Mouse (Mus musculus): ENCODE measurements around the gene Rpp25l.
"Not testable (repeated sequence)": the region's sequence is repeated elsewhere in the genome, so short reads cannot be mapped to it uniquely, and the experiment has no call there.

Gene Rpp25l

DNA sequence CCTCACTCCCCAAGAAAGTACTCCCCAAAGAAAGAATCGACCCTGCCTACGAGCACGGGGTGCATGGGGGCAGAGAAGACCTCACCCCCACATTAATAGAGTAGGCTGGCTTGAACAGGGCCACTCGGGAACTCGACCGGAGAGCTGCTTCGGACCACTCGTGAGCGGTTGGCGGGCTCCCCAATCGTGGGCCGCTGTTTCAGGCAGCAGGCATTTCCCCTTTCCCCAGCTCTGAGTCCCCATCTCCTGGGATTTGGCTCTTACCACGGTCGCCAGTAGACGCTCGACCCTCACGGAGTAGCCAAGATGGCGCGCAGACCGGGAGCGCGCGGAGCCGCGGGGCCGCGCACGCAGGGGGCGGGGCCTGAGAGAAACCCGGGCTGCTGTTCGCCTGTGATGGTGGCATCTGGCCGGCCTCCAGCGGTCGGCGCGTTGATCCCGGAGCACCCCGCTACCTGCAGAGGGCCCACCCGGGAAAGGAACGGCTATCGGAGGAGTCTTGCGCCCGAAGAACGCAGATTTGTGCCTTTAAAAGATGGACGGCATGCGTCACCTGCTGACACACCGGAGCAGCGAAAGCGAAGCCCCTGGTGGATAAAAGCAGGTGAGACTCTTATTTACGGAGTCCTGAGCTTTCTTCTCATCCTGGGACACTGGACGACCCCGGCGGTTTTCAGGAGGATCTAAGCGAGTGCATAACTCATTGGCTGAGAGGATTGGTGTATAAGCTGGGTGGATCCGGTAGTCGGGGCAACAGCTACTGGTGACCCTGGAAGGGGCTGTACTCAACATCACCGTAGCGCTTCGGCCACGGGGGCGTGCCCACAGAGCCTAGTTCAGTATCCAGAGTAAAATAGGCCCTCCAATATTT, at the start of gene Rpp25l:
Gene Rpp25l, minus strand, starts transcription at position 338 of the 871 bp plus-strand sequence.
- DNase-seq (ENCODE audit: low spot score in 2 of 2): peak in 1 of 2 experiments; percentile 78

DNA sequence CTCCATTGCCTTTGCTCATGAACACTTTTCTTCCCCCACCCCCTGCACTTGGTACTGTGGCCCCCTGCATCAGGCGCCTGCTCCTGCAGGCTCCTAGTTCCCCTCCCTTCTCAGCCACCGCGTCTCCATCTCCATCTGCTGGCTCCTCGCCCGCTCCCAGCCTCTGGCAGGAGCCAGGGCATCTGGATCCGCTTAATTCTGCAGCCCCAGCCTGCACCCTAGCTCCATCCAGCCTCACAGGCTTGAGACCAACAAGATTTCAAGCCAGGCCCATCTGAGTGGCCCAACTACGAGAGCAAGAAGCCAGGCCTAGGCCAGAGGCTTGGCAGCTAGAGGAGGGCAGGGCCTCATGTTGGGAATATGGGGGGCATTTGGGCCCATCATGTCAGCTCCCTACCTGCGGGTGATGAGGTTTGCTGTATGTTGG, 49.4 kb upstream of the Rpp25l start:
- not testable (repeated sequence) for DNase-seq (ENCODE audit: low spot score in 2 of 2)

DNA sequence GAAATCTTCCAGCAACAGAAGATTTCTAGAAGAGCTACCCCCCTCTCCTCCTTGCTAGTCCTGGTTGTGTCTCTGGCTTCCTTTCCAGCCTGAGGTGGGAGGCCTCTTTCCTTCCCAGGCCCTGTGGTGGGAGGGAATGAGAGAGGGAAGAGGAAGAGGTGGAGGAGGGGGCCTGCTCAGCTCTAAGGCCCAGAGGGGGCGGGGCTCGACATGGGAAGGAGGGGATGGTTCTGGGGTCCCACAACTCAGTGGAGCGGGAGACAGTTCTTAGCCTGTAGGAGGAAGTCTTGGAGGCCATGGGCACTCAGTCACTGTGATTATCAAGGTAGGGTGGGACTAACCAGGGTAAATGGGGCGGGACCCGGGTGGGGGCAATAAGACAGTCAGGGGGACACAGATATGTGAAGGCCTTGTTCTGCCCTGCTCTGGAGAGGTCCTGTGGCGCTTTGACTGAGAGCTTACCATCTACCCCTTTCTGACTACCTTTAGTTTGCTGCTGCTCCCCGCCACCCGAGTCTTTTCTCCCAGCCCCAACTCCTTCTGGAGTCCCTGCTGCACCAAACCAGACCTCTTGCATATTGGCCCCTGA, 48.9 kb upstream of the Rpp25l start:
- no peak for DNase-seq (ENCODE audit: low spot score in 2 of 2)

DNA sequence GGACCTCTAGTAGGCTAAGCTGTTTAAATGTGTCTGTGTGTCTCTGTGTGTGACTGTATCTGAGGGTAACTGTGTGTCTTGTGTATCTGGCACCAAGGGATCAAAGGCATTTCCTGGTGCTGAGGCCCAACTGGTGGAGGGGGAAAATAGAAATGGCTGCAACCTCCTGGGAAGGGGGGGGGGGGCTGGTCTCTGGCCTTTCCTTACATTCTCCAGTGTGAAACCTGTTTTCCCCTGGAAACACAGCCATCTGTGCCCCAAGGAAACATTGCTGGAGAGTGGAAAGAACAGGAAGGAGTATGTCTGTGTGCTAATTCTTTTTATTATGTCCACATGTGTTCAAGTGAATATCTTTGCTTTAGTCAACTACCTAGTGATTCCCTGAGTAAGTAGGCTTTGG, 48.3 kb upstream of the Rpp25l start:
- no peak for DNase-seq (ENCODE audit: low spot score in 2 of 2)

DNA sequence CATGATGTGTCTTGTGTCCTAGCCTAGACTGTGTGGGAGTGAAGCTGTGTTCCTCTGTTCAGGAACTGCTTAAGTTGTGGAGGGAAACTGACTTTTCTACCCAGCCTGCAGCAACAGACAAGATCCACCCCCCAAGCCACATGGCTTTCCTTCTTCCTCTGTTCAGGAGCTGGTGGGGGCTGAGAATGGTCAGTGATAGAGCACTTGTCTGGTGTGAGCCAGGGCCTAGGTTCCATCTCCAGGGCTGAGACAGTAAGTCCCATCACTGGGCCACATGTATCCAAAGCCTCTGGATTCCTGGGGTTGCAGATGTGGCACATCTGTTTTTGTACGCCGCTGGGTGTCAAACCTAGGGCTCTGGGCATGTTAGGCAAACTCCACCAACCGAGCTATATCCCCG, 47.6 kb upstream of the Rpp25l start:
- DNase-seq (ENCODE audit: low spot score in 2 of 2): no peak

DNA sequence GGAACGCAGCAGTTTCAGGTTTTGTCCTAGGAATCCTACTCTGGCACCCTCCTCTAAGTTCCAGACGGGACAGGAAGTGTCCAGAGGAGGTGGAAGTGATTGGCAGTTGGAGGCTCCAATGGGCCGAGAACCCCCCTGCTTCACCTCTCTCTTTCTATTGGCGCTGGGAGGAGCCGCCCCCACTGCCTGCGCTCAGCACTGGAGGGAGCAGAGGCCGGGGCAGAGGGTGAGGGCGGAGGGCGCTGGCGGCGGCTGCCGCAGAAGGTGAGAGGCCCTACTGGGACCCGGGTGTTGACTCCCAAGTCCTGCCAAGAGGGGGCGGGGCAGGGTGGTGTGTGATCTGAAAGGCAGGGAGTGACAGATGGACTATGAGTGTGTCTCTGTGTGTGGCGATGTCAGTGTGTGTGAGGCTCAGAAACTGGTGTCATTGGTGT, 47.0 kb upstream of the Rpp25l start:
- peak in 1 of 2 experiments; percentile 78 for DNase-seq (ENCODE audit: low spot score in 2 of 2)

DNA sequence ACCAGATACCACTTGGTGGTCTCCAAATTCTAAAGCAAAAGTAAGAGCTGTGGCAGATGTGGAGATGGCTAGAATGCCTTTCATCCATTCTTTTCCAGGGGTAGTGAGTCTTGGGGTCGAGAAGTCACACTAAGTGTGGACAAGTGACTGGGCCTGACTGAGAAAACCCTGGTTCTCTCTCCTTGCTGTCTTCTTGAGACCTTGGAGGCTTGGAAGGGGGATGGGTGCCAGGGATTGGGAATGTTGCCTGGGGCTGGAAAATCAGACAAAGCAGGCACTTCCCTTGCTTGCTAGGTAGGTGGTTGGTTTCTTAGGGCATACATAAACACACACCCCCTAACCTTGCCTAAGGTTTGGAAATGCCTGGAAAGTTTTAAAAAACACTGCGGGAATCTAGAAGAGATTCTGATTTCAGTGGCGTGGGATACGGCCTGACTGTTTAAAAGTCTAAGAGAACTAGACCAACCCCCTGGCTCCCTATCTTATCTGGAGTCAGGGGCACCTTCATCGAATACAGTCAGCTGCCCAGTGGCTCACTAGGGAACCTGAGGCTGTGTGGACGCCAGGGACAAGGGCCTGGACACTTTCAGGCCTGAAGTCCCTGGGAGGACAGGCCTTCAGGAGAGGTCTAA, 46.4 kb upstream of the Rpp25l start:
- no peak for DNase-seq (ENCODE audit: low spot score in 2 of 2)

DNA sequence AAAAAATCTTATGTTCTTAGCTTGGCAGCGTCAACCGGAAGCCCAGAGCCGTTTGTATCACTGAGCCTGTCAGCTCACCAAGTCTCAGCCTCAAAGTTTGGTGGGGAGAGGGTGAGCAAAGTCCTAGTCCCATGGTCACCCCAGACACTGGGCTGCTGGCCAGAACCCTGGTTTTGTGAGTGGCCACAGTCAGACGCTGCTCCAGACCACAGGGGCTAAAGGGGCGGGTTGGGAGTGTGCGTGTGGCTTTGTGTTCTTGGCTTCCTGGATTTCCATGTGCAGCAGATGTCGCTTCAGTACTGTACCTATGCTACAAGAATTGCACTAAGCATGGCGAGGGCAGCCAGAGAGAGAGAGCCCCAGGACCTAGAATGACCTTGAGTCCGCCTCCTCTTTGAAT, 45.9 kb upstream of the Rpp25l start:
- DNase-seq (ENCODE audit: low spot score in 2 of 2): no peak

DNA sequence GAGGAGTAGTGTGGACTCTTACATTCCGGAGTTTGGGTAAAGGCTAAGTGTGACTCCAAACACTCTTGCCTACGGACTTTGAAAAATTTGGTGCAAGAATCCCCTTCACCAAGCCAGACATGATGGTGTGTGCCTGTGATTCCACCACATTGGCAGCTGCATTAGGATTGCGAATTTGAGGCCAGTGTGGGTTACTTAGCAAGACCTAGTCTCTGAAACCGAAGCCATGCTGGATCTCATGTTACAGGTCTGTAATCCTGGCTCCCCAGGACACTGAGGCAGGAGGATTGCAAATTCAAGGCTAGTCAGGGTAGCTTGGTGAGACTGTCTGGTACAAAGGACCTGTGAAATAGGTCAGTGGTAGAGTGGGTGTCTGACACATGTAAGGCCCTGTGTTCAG, 45.4 kb upstream of the Rpp25l start:
- no peak for DNase-seq (ENCODE audit: low spot score in 2 of 2)

DNA sequence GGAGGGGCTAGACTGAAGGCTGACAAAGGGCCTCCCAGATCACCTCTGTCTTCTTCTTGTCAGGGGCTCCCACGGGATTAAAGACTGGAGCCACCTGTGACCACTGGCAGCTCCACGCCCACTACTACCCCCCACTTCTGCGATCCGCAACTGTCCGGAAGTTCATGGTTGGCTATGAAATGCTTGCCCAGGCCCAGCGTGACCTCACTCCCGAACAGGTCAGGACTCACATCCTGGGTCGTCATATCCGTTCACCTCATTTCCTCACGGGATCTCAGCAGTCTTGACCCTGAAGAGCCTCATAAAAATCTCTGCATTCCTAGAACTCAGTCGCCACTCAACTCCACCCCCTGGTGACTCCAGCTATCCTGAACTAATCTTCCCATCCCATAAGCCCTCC, 44.7 kb upstream of the Rpp25l start:
- no peak for DNase-seq (ENCODE audit: low spot score in 2 of 2)

DNA sequence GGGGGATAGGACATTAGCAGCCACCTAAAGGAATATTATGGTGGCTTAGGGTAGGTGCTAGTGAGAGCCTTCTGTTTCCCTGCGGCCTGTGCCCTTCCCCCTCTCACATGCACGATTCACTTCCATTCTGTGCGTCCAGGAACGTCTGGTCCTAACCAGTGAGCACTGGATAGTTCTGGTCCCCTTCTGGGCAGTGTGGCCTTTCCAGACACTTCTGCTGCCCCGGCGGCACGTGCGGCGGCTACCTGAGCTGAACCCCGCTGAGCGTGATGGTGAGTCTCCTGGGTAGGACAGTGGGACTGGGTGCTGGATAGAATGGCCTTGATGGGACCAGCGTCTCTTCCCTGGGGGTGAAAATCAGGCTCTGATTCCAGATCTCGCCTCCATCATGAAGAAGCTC, 44.0 kb upstream of the Rpp25l start:
- DNase-seq (ENCODE audit: low spot score in 2 of 2): no peak

DNA sequence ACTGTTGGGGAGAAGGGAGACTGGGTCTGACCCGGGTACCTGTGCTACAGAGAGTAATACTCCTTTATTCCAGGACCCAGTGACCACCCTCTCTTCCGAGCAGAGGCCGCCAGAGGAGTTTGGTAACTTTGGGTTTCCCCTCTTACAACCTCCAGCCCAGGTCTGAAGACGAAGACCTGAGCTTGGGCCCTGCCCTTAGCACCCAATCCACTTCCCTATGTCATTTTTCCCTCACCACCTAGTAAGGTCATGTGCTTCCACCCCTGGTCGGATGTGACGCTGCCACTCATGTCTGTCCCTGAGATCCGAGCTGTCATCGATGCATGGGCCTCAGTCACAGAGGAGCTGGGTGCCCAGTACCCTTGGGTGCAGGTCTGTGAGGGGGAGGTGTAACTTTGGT, 43.1 kb upstream of the Rpp25l start:
- no peak for DNase-seq (ENCODE audit: low spot score in 2 of 2)

DNA sequence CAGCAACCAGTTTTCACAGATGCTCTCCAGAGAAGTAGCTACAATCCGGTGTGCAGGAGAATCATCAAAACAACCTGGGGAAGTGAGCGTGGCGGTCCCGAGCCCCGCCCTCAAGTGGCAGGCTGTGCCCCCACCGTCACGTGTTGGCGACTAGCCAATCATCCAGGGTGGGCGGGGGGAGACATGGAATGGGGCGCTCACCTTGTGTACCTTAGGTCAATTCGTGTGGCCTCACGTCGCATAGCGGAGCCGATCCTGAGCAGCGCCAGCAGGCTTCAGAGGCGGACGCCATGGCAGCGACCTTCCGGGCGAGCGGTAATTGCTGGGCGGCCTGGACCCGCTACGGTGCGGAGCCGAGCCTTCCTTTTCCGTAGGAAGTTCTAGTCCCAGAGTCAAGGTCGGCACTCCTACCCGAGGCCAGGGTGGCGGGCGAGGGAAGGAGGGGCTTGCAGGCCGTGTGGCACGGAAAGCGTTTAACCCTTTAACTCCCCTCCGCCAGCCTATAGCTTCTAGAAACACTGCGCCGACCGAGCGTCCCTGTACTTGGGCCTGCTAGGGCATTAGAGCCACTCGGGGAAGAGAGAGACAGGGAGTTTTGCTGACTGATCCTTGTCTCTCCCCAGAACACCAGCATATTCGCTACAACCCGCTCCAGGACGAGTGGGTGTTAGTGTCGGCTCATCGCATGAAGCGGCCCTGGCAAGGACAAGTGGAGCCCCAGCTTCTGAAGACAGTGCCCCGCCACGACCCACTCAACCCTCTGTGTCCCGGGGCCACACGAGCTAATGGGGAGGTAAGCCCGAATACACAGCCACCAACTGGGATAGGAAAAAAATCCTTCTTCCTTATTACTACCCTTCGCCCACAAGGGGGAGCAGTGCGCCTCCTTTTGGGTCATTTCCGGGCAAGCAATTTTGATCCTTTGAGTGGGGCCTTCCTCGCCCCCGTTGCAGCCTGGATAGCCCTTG, 42.3 kb upstream of the Rpp25l start, which contains the start of gene Sigmar1:
Gene Sigmar1, minus strand, starts transcription at position 820 of the 968 bp plus-strand sequence.
- DNase-seq (ENCODE audit: low spot score in 2 of 2): peak; percentile 56 to 86

DNA sequence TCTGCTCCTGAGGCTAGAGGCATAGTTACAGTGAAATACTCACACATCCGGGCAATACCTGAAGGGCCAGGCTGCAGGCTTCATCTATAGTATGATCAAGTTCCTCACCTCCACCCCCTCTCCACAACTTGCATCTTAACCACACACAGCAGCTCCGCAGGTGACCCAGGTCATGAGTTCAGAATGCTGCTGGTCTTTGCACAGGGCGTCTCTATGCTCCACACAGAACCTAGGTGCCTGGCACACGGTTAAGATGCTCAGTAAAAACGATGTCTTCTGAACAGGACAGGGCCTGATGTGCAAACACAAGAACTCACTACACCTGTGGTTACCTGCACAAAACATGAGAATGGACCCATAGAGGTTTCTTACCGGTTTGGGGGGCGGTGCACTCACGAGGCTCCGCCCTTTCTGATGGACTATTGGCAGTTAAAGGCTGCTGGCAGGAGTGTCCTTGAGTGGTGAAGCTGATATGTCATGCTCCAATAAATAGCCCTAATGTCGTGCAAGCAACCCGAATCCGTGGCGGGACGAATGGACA, 41.5 kb upstream of the Rpp25l start, which contains the start of gene Galt:
Gene Galt, plus strand, starts transcription at position 432 of the 541 bp plus-strand sequence.
- peak in 1 of 2 experiments; percentile 61 for DNase-seq (ENCODE audit: low spot score in 2 of 2)

DNA sequence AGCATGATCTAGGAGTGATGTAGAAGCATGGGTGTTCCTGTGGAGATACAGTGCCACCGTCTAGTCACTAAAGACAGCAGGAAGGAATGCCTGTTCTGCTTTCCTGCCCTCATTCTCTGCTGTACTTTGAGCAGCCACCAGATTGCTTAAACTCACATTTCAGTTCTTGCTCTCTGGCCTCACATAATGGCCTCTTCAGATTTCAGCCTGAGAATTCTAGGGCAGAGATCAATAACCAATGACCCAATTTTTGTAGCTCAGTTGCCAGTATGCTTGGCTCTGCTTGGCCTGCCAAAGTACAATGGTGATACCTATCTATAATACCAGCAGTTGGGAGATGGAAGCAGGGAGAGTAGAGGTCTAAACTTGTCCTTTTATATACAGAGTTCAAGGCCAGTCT, 31.7 kb upstream of the Rpp25l start:
- no peak for DNase-seq (ENCODE audit: low spot score in 2 of 2)

DNA sequence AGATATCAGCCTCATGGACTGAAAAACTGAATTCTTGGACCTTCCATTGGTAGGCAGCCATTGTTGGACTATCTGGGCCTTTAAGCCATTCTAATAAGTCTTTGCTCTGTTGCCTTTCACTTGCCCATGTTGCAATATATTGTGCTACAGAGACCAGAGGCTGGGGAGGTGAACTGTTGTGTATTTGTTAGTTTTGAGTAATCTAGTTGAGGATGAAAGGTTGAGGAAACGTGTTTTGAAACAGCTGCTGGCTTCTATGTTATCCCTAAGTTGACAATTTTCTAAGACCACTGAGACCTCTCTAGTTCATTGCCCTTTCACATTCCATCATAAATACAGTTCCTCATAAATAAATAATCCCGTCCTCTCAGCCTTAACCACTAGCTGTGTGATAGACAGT, 30.8 kb upstream of the Rpp25l start:
- DNase-seq (ENCODE audit: low spot score in 2 of 2): no peak

DNA sequence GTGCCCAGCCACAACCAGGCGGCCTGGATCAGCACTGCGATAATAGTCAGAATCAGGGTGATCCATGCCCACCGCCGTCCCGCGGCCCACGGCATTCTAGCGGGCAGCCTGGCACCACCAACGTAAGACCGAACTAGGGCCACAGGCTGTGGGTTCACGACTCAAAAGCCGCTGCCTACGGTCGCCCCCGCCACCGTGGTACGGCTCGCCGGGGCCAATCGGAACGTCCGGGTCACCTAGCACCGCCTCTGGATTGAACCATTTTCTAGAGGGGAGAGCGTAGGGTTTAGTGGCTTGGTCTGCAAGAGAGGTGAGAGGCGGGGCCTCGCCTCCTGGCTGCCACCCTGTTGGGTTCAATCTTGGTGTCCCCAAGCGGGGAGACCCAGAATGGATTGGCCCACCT, 27.8 kb upstream of the Rpp25l start:
- peak; percentile 88 to 95 for DNase-seq (ENCODE audit: low spot score in 2 of 2)

DNA sequence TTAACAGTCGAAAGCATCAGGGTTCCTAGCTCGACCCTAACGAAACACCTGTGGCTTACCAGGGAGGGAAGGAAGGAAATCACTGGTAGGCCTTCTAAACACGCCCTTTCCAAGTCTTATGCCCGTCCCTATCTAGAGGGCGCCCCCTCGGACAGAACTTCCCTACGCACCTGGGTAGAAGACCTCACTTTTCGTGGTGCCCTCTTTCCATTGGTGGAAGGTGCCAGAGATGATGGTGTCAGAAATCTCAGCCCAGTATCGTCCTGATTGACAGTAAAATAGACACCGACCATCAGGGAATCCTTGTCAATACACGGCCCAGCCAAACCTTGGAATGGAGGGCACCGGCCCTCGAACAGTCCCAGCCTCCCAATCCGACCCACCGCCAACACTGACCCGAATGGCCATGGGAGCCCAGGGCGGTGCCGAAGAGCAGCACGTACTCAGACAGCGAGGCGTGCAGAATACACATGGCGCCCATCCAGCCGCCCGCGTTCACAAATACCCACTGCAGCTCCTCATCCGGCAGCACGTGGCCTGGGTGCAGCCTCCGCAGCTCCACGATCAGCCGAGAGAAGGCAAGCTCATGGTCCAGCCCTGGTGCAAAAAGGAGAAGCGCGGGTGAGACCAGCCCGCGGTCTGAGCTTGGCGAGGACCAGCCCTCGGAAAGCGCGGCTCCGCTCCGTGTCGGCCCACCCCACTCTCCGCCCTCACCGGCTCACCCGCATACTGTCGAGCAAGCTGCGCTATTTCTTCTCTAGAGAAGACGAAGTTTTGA, 27.2 kb upstream of the Rpp25l start:
- DNase-seq (ENCODE audit: low spot score in 2 of 2): peak in 1 of 2 experiments; percentile 76

DNA sequence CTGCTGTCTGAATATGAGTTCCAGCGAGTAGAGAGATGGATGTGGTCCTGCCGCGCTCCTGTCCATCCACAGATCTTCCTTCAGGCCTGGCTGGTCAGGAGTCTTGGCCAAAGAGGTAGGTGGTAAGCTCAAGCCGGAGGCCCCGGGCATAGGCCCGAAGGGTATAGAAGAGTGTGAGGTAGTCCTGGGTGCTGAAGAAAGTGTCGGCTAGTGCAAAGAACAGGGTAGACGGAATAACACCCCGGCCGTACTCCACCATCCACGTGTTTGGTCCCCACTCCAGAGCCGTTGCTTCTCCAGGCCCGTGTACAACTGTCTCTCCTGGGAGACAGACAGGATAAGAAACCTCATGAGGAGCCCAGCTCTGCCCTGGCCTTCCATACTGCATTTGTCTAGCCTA, 25.9 kb upstream of the Rpp25l start:
- DNase-seq (ENCODE audit: low spot score in 2 of 2): no peak

DNA sequence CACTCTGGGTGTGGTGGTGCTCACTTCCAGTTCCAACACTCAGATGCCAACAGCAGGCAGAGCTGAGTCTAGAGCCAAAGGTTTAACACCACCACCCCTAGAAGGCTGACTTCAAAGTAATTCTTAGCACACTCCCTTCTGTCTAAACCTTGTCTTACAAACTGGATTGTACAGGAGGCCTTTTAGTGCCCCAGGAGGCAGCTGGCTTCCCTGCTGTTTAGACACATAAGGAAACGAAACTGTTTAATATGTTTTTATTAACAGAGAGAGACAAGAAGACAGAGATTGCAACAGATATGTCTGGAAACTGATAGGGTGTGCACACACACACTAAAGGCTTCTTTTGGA, 24.9 kb upstream of the Rpp25l start:
- DNase-seq (ENCODE audit: low spot score in 2 of 2): no peak
